Mouse (Mus musculus) A20 (cell line): ENCODE measurements around the gene Vti1a.

Experiments
- DNase-seq: peaks from one replicate; pipeline ENCODE4 v3.0.0-alpha.2; 2011; ENCODE audit warnings: low read depth, low spot score

Vti1a gene

DNA sequence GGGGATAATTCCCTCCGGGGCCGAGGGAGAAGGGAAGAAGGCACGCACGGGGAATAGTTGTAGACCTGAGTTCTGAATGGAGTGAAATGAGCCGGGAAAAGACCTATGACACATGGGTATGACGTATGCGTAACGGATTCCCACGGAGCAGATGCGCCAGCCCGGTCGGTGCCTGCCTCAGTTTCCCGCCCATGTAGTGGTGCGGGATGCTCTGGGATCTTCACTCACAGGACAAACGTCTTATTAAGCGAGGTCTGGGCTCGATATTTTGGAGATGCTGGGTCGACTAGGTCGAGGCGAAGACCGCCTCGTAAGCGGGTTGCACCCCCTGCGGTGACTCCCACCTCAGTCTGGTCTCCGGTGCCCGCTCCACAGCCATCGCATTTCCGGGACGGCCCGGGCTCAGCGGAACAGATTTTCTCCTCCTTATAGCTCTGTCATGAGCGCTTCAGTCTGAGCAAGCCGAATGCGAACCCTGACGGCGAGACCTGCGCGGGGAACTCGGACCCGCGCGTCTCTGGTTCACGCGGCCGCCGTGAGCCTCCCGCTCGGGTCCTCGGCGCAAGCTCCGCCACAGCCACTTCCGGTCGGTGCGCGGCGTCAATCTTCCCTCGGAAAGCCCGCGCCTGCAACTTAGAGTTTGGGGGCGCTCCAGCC, 515 bp upstream of the Vti1a start, which contains the start of gene Zdhhc6:
Gene Zdhhc6 (minus strand): TSS at position 581 of the 657 bp plus-strand sequence.
- peak; percentile 94 for DNase-seq

DNA sequence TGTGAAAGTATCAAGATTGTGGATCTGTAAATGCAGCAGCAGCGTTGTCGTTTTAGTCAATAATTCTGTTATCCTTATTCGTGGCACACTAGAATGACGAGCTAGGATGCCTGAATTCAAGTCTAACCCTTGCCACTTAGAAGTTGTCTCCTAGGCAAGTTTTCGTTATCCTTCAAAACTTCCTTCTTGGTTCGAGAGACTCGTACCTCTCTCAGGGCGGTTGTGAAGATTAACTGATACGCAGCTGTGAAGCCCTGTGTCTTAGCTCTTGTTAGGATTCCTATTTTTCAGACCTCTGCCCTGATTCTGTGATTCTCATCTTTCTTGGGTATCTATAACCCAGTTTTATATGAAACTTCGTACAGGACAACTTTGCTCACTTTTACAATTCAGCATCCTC, 806 bp downstream of the Vti1a start:
- DNase-seq = no peak

DNA sequence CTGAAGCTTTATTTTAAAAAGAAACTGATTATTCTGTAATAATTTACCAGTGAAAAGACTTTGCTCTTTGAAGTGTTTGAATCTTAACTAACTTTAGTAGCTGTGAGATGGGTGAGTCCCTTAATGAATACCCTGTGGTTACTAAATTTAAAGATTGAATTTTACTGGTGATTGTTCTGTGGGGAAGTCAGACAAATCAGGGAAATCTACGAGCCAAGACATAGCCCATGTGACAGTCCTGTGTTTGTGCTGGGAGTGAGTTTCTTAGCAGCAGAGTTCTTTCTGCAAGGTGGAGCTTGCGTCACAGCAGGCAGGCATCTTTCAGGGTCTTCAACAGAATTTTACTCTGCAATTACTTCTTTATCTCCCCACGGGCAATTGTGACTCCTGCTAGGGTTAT, 2.9 kb downstream of the Vti1a start:
- no peak for DNase-seq

DNA sequence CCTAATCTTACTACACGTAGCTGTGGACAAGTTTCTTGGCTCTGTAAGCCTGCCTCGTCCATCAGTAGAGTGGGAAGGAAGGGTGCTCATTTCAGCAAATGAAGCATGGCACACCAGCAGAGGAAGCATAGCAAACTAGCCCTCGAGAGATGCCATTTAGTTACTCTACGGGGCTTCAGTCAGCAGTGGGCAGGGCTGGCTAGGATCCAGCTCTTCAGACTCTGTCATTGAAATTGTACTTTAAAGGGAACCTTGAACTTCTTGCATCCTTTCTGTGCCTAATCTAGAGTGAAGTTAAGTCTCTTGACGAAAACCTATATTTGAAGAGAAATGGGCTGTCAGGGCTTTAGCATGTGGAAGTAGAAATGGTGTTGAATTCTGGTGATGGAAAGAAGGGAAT, 3.4 kb downstream of the Vti1a start:
- DNase-seq = no peak

GRCm38 (mm10) chr19:55322604-55323003, 6.5 kb downstream of the Vti1a start:
- DNase-seq = no peak

DNA sequence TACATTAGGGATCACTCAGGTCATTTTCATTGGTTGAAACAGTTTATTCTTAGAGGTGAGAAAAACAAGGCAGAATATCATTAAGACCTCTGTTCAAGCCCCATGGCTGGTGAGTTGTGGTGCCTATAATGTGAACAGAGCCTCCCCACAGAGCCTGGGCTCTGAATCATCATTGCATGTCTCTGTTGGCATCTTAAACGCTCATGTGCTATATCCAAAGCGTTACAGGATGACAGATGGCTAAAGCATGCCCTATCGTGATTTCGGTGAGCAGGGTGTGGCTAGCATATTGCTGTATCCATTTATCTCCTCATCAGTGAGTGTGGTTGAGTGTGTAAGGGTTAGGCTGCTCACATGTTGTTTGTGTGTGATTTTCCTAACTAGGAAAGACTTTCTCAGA, 11.4 kb downstream of the Vti1a start:
- no peak for DNase-seq

- DNase-seq = no peak
These were observed 15.7 kb downstream of the Vti1a start for GRCm38 (mm10) chr19:55331776-55332175.

DNA sequence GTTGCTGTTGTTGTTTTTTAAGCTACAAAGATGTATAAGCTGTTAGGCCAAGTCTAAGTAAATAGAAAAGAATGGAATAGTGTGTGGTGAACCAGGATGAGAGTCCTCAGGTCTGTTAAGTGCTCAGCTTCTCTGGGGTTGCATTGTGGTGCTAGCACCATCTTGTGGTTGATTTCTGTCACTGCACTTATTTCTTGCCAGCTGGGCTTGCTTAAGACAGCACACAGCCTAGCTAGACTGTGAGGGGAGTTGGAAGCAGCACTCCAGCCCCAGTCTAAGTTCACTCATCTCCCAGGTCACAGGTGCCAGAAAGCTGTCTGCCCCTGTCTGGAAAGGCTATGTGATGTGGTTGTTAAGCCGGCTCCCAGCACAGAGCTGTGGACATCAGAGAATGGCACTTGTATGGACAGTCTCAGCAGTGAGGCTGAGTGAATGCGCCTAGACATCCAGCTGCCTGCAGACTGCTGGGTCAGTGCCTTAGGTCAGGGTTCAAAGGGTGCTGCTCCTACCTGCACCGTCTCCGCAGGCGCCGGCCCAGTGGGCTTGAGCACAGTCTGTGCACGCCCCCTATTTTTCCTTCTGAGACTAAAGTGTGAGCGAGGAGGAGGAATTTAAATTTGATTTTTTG, 16.7 kb downstream of the Vti1a start:
- DNase-seq = peak; percentile 76

DNA sequence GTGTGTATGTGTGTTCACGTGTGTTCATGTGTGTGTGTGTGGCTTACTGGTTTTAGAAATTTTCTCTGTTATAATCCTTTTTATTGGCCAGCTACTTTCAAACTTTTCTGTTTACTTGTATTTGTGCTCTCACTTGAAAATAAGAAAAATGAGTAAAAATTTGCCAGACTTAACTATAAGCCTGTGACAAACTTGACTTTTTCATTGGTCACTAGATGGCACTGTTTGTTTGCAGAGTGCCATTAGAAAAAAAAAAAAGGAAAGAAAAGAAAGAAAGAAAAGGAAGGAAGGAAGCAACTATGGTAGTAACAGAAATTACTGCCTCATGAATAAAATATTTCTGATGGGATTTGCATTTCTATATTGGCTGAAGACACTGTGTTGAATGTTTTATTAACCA, 19.8 kb downstream of the Vti1a start:
- DNase-seq = peak; percentile 28

- no peak for DNase-seq
These were observed 20.3 kb downstream of the Vti1a start for GRCm38 (mm10) chr19:55336441-55336840.

DNA sequence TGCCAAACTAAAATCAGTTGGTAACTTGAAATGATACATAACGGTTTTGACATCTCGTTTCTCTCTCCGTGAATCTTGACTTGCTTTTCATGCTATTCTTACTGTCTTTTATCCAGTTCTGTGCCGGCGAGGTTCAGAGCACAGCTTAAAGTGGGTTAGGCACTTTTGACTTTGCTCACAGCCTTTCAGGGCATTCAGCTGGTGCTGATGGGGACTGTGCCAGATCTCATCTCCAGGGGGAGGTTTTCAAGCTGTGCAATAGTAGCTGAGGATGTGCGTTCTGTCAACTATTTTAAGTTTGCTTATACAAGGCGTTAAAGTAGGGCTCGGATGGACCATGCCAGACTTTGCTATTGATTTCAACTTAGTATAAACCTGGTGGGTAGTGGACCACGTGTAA, 21.0 kb downstream of the Vti1a start:
- DNase-seq = no peak

DNA sequence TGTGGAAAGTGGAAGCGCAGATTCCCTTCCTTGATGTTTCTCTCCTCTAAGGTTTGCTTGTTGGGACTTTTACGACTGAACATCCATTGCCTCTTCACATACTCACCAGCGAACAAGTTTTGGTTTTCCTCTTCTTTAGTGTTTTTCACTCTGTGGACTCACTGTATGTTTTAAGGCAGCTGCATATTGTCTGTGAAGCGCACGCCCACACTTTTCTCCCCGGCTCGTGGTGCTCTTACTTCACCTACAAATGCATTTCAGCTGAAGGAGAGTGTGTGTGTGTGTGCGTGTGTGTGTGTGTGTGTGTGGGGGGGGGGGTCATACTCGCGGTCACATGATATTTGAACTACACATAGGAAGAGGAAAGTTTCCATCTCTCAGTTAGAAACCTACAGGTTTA, 21.6 kb downstream of the Vti1a start:
- no peak for DNase-seq

- DNase-seq = no peak
These were observed 24.4 kb downstream of the Vti1a start for GRCm38 (mm10) chr19:55340521-55340920.

GRCm38 (mm10) chr19:55341377-55341776, 25.3 kb downstream of the Vti1a start:
- DNase-seq = no peak

DNA sequence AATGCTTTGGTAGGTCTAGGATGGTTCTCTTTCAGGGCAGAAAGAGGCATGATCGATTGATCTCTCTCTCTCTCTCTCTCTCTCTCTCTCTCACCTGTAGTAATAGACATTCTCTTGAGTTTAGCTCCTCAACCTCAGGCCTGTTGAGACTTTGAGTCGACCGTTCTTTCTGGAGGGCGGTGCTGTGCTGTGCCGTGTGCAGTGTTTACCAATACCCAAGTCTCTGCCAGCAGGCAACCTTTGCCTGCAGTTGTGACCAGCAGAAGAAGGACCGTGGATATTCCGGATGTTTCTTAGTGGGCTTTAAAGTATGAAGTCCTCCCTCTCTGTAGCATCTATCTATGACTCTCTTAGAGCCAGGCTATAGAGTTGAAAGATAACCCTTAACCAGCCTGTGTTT, 26.3 kb downstream of the Vti1a start:
- DNase-seq = no peak

DNA sequence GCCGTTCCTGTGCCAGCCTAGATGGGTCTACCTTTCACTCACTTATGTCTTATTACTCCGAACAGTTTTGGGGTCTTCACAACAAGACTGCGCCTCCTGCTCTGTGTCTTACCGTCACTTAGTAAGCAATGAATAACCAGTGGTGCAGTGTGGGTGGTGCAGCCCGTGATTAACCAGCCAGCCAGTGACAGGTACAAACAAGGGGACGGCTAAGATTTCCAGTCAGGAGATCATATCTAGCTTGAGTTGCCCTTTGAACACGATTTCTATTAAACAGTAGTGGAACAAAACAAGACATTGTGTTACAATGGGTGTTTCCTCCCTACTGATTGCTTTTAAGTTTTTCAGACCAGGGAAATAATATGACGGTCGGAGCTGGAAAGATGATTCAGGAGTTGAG, 27.2 kb downstream of the Vti1a start:
- no peak for DNase-seq

DNA sequence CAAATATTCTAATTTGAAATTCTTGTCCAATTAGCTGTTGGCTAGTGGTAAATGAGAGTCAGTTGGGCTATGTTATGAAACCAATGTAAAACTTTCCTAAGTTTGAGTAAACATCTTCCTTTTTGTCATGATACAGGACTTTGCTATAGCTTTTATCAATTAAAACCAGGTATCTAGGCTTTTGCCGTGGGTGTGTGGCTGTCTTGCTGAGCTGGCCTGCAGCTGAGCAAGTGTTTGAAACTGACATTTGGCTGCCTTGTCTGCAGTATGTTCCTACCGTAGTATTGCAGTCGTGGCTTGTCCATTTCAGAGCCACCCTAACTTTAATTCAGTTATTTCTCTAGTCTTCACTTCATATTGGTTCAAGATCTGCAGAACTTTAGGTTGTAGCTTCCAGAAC, 32.1 kb downstream of the Vti1a start:
- DNase-seq = no peak

- DNase-seq = no peak
These were observed 34.7 kb downstream of the Vti1a start for GRCm38 (mm10) chr19:55350673-55351378.

DNA sequence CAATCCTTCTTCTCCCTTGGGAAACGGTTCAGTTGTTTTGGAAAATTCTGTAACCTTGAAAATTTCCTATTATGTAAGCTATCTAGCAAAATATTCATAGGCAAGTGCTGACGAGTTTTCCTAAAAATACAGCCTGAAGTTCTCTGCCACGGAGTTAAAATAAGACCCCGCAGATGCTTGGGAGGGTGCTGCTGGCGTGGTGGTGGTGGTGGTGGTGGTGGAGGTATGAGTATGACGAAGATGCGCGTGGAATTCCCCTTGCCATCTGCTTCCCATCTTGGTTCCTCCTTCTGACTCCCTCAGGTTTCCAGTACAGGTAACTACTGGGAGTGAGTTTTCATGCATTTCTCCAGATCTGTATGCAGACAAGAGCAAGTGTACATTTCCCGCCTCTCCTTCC, 46.5 kb downstream of the Vti1a start:
- DNase-seq = no peak

DNA sequence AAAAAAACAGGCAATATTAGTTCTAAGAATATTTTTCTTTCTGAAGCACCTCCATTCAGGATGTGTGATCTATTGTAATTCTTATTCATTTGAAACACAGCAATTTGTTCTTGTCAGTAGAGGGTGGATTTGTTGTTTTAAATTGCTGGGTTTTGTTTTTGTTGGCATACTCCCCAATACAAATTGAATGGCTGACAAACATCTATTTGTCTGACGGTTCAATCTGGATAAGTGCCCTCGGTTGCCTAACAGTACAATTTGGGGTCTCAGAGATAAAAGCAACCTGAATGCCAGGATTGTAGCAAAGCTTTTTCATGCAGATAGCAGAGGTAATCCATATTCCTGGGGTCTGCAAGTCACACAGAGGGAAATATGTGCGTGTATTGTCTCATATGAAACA, 53.6 kb downstream of the Vti1a start:
- DNase-seq = no peak

GRCm38 (mm10) chr19:55376331-55376730, 60.2 kb downstream of the Vti1a start:
- DNase-seq = no peak

DNA sequence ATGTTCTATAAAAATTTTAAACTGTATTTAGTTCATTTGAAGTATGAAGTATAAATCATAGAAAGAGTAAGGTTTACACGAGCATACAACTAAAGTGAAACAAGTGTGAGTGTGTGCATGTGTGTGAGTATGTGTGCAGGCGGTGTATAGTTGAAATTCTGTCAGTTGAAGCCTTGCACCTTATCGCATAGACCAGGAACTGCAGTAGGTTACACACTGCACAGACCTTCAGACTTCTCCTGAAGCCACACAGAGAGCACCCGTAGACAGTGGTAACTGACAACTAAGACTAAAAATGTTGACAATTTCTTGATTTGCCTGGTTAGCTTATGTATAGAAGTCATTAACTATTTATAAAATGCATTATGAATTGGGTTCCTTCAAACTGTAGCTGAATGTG, 61.4 kb downstream of the Vti1a start:
- DNase-seq = no peak

GRCm38 (mm10) chr19:55378884-55379283, 62.8 kb downstream of the Vti1a start:
- no peak for DNase-seq
